Mouse (Mus musculus): ENCODE results near the gene Rac1.

GRCm38 (mm10) chr5:143487193-143487592 is 40.6 kb downstream of the Rac1 start:
- TF ChIP-seq CTCF (IDR thresholded peaks at IDR 0.05) (no peak), POLR2A (IDR thresholded peaks at IDR 0.05; ENCODE audit: insufficient read depth, low read depth, low read length) (no peak)

Data from heart, adult 2 months (tissue).